Mouse (Mus musculus) forebrain, embryonic 10.5 days (tissue): ENCODE measurements around the gene Ifna13. TPM values are rescaled to one million over a fixed set of nuclear protein-coding genes. Genes with fewer than 3 reads are reported as not detected.

Experiments
- DNase-seq: peaks from one replicate; pipeline ENCODE4 v3.0.0-alpha.2; 2017; ENCODE audit warnings: low spot score; ENCODE audit errors: extremely low spot score
- H3K27ac ChIP-seq: fragments of 300-500 bp; sonication (generic); 2 replicates; pipeline ENCODE4 v1.5.1; 2016; ENCODE audit warnings: mild to moderate bottlenecking
- H3K27me3 ChIP-seq: fragments of 300-500 bp; sonication (generic); 2 replicates; pipeline ENCODE4 v1.6.1; 2016; ENCODE audit warnings: mild to moderate bottlenecking; ENCODE audit not compliant: poor library complexity, severe bottlenecking
- H3K36me3 ChIP-seq: fragments of 300-500 bp; sonication (generic); replicated peaks from 2 replicates; pipeline ENCODE4 v1.6.1; 2016; ENCODE audit warnings: mild to moderate bottlenecking, moderate library complexity
- H3K4me1 ChIP-seq: fragments of 300-500 bp; sonication (generic); 2 replicates; pipeline ENCODE4 v1.6.1; 2016
- H3K4me3 ChIP-seq: fragments of 300-500 bp; sonication (generic); 2 replicates; pipeline ENCODE4 v1.5.1; 2016; ENCODE audit warnings: mild to moderate bottlenecking, moderate library complexity
- H3K9me3 ChIP-seq: fragments of 300-500 bp; sonication (generic); 2 replicates; pipeline ENCODE4 v1.6.1; 2016; ENCODE audit warnings: mild to moderate bottlenecking, moderate library complexity
- WGBS: fragments of 180-500 bp; shearing (Covaris S2); methylation state at CpG from one replicate; pipeline ENCODE4 v1.1.7; 2016; 5-methylcytosine and 5-hydroxymethylcytosine counted together
- polyA plus RNA-seq: library from polyadenylated mRNA; unstranded; fragments of >200 nt; fragmentation: Nextera tagmentation; extraction: Ambion mirVana; gene quantifications from 2 replicates; pipeline ENCODE4 v1.2.1, GENCODE M21; 2016

The Ifna13 gene
- polyA plus RNA-seq, 1 experiment from 2014 or later: not detected

DNA sequence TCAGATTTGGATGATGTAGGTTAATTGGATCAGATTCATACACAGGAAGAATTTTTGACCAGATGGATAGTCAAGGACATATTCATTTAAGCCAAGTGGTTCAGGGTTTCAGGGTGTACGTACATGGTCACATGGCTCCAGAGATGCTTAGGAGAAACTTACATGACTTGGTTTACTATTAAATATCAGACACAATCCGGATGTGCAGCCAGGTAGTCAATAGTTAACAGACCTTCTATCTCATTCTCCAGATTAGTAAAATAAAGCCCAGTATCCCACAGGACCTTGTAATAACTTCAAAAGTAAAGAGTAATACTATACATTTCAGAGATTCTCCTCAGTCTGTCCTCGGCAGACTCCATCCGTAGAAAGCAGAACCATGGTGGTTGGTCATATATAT lies 9.9 kb downstream of the Ifna13 start, which contains the start of gene C87499:
Gene C87499, minus strand, starts transcription at position 101 of the 400 bp plus-strand sequence.
- Histone ChIP-seq H3K27ac (no peak within 1 kb of the TSS), H3K4me3 (no peak within 1 kb of the TSS), H3K36me3 (no peaks in the 10 kb centered on the region), H3K9me3 (no peaks in the 10 kb centered on the region), H3K27me3 (no peaks in the 10 kb centered on the region), H3K4me1 (no peaks in the 10 kb centered on the region)
- WGBS: 89% methylated on average over 4 of the region's 4 CpGs
- no peak for DNase-seq

DNA sequence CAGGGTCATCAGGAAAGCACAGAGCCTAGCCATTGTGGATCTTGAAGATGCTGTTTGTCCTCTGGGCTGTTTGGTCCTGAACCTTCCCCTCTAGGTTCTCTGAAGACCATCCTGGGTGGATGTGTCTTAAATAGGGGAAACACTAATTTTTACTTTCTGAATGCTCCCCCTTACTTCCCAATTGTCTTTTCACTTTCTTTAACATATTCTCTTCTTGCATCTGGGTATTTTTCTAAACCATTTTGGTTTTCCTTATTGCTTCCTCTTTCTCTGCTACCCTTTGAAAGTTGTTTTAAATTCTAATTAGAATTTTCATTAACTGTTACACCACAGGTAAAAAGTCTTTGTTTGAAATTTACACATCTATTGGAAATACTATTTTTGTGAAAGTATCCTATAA lies 41.0 kb downstream of the Ifna13 start, which contains the start of gene Ifna12:
Gene Ifna12, minus strand, starts transcription at position 101 of the 400 bp plus-strand sequence.
- no peak for DNase-seq
- no peaks in the 10 kb centered on the region for H3K4me1 ChIP-seq
- no peak within 1 kb of the TSS for H3K27ac ChIP-seq
- no peaks in the 10 kb centered on the region for H3K9me3 ChIP-seq
- H3K36me3 ChIP-seq: no peaks in the 10 kb centered on the region
- no peak within 1 kb of the TSS for H3K4me3 ChIP-seq
- H3K27me3 ChIP-seq: no peaks in the 10 kb centered on the region

Other genes with a start within 250 kb of the Ifna13 start
- gene Hacd4, start 205.5 kb downstream of the Ifna13 start, polyA plus RNA-seq: 2.5 and 3.2 TPM in 2 replicates
- gene Ifnb1, start 121.7 kb downstream of the Ifna13 start, polyA plus RNA-seq: not detected in 2 replicates
- not detected in 2 replicates for gene Ifna15, start 86.2 kb downstream of the Ifna13 start, polyA plus RNA-seq
- not detected in 2 replicates for gene Ifna14, start 72.7 kb downstream of the Ifna13 start, polyA plus RNA-seq
- gene Ifna9, start 52.1 kb downstream of the Ifna13 start, polyA plus RNA-seq: not detected in 2 replicates
- gene Ifna12, start 41.1 kb downstream of the Ifna13 start, polyA plus RNA-seq: not detected in 2 replicates
- gene C87499, start 10.0 kb downstream of the Ifna13 start, polyA plus RNA-seq: not detected in 2 replicates
- not detected in 2 replicates for gene Ifna16, start 32.5 kb upstream of the Ifna13 start, polyA plus RNA-seq
- gene Ifna2, start 39.5 kb upstream of the Ifna13 start, polyA plus RNA-seq: not detected in 2 replicates
- not detected in 2 replicates for gene Ifnab, start 46.9 kb upstream of the Ifna13 start, polyA plus RNA-seq
- 0.84 and 1.1 TPM in 2 replicates for gene Gm26566, start 77.3 kb upstream of the Ifna13 start, polyA plus RNA-seq
- gene Klhl9, start 78.0 kb upstream of the Ifna13 start, polyA plus RNA-seq: 98.4 and 103 TPM in 2 replicates
- not detected in 2 replicates for gene Gm13271, start 110.4 kb upstream of the Ifna13 start, polyA plus RNA-seq
- 0.35 and 0.49 TPM in 2 replicates for gene Gm13283, start 115.7 kb upstream of the Ifna13 start, polyA plus RNA-seq
- 0.76 TPM in 1 of 2 replicates, not detected in the other for gene Gm13290, start 129.4 kb upstream of the Ifna13 start, polyA plus RNA-seq
- not detected in 2 replicates for gene Gm13289, start 132.5 kb upstream of the Ifna13 start, polyA plus RNA-seq
- not detected in 2 replicates for gene Gm13272, start 135.4 kb upstream of the Ifna13 start, polyA plus RNA-seq
- not detected in 2 replicates for gene Ifnz, start 137.7 kb upstream of the Ifna13 start, polyA plus RNA-seq
- gene Gm13276, start 141.2 kb upstream of the Ifna13 start, polyA plus RNA-seq: not detected in 2 replicates
- not detected in 2 replicates for gene Gm13277, start 144.2 kb upstream of the Ifna13 start, polyA plus RNA-seq
- not detected in 2 replicates for gene Gm13278, start 147.1 kb upstream of the Ifna13 start, polyA plus RNA-seq
- not detected in 2 replicates for gene Gm13275, start 150.0 kb upstream of the Ifna13 start, polyA plus RNA-seq
- not detected in 2 replicates for gene Gm13279, start 152.9 kb upstream of the Ifna13 start, polyA plus RNA-seq
- 0.85 TPM in 1 of 2 replicates, not detected in the other for gene Gm13285, start 155.2 kb upstream of the Ifna13 start, polyA plus RNA-seq
- not detected in 2 replicates for gene Gm13287, start 158.8 kb upstream of the Ifna13 start, polyA plus RNA-seq
- gene Gm13288, start 161.1 kb upstream of the Ifna13 start, polyA plus RNA-seq: 0.07 and 0.09 TPM in 2 replicates
- gene Ifna7, start 171.8 kb upstream of the Ifna13 start, polyA plus RNA-seq: not detected in 2 replicates
- gene Ifna11, start 175.5 kb upstream of the Ifna13 start, polyA plus RNA-seq: not detected in 2 replicates
- not detected in 2 replicates for gene Ifna6, start 183.0 kb upstream of the Ifna13 start, polyA plus RNA-seq
- gene Ifna5, start 191.1 kb upstream of the Ifna13 start, polyA plus RNA-seq: not detected in 2 replicates
- not detected in 2 replicates for gene Ifna4, start 197.4 kb upstream of the Ifna13 start, polyA plus RNA-seq
- not detected in 2 replicates for gene Ifna1, start 205.6 kb upstream of the Ifna13 start, polyA plus RNA-seq
- not detected in 2 replicates for gene Ifne, start 235.7 kb upstream of the Ifna13 start, polyA plus RNA-seq